Mouse (Mus musculus): ENCODE measurements at regions not wholly inside any gene's neighbourhood (a gene's known extent, or its start where the extent isn't known, plus 50 kb on each side); places are given as distances from the start of the nearest gene placed in this dataset.

DNA sequence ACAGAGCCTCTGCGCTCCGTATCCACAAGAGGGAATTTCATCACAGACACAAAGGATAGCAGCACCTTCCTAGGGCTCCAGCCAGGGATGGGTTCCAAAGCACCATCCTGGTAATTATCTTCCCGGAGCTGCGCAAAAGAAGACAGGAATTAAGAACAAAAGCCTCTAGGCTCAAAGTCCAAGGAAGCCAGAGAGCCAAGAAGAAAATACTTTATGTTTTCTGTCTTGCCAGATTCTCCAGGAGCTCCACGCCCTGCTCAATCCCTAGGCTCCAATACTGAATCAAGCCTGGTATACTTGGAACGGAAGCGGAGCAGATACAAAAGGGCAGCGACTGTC, 54.4 kb downstream of the Irf2bpl start:
- no peak for DNase-seq (ENCODE audit: low spot score in 2 of 2)

DNA sequence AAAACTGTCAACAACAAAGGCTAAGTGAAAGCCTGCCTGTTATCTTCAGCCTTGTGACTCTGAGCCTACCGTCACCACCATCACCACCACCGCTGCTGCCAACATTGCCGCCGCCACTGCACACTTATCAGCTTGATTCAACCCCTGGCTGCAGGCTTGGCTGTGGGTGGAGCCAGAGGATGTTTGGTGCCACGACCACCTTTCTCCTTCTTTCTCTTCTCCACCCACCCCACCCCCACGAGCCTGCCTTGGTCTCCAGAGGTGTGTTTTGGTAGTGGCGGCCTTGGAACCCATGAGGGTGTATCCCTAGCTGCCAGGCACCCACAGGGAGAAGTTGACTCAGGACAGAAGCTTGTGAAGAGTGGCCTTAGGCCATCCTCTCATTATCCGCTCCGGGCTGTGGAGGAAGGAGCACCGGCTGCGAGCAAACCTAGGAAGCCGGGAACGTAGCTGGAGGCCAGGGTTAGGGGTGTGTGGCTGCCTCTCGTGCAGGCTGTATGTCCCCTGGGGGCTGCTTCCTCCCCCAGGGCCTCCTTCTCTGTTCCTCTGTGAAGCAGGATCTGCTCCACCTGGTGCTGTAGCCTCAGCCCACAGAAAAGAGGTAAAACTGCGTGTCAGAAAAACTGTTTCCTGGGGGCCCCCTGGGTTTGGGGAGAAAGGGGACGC, 54.9 kb downstream of the Irf2bpl start:
- DNase-seq (ENCODE audit: low spot score in 2 of 2) = no peak

DNA sequence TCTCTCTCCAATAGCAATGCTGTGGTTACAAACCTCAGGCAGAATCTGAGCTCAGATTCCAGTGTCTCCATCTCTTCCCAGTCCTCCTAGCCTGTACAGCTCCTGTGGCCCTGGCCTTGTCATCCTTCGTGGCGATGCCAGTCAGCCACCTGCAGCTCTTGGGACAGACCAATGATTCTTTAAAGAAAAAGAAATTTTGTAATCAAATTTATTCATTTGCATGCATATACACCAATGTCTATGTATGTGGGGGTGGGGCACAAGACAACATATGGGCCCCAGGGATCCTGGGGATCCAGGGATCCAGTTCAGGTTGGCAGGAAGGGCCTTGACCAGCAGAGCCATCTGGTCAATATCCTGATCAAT, 57.4 kb downstream of the Irf2bpl start:
- no peak for DNase-seq (ENCODE audit: low spot score in 2 of 2)

DNA sequence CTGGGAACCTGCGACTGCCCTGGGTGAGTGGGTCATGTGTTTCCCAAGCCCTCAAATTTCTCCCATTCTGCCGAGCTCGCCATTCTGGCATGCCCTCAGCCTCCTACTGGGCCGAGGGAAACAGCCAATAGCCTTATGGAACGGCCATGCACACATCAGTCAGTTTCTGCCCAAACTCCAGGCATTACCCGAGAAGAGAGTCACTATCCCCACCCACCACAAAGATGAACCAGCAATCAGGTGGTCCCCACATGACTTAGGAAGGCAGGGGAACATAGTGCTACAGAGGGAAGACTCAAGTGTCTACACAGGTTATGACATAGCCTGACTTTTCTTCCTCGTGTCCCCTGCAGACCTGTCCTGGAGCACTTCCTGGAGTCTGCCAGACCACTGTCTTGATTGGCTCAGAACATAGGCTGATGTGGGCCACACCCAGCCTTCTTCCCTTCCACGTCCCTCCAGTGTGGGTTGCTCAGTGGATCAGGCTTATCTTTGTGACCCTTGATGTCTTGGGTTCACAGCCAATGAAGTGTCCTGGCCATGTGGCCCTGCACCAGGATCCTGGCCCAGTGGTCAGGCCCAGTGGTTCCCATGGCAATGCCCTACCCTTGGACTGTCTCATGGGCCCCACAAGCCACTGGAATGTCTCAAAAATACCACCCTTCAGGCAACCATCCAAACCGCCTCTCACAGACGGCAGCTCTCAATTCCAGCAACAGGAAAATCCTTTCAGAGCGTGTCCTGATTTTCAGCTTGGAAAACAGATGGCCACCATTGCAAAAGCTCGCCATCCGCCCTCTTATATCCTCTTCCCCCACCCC, 58.0 kb downstream of the Irf2bpl start:
- DNase-seq (ENCODE audit: low spot score in 2 of 2) = peak in 1 of 2 experiments; percentile 23

DNA sequence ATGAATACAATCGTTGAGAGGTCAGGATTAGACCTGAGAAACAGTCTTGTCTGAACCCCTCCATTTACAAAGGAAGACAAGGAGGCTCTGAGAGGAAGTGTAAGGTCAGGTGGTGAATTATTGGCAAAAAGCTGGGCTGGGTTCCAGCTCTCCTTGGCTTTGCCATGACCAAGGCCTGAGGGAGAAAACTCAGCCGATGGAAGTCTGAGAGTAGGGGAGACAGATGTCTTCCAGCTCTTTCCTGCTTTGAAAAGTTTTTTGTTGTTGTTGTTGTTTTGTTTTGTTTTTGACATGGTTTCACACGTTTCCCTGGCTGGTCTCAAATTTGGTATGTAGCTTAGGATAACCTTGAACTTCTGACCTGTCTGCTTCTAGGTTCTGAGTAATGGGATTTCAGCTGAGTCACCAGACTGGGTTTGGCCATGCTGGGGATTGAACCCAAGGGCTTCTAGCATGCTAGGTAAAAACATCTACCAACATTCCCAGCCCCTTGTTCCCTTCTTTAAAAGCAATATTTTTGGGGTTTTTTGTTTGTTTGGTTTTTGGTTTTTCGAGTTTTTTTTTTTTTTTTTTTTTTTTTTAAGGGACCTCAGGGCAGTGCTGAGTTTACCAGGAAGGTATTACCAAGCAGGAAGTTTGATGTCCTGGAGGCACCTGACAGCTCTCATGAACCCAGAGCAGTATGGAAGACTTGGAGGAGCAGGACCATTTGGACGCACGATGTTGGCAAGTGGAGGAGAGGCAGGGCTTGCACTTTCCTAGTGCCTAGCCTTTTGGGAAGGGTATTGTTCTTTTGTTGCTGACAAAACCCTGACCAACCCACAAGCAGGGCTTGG, 58.8 kb downstream of the Irf2bpl start:
- DNase-seq (ENCODE audit: low spot score in 2 of 2) = no peak

DNA sequence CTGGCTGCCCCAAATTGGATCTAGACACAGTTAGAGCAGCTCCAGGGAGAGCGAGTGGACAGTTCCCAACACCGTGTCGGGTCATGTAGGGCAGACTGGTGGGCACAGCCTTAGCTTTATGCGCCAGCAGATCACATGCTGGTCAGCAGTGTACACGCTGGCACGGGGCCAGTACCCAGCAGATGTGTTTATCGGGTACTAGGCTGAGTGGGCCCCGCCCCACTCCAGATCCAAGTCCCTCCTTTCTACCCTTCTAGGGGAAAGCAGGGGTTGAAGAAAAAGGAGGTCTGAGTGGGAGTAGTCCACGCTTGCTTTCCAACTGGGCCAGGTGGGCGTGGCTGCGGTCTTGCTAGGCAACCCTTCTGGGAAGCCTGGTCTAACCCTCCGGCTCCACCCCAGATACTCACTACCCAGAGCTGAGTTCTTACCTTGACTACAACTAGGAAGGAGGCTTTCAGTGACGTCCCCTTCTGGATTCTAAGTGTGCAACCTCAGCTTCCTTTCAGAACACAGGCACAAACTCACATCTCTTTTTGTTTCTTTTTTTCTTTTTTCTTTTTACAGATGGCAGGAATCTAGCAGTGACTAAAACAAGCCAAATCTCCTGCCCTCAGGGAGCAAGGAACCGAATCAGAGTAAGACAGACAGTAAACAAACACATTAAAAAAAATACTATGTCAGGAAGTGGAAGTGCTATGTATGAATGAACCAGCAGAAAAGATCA, 59.6 kb downstream of the Irf2bpl start:
- DNase-seq (ENCODE audit: low spot score in 2 of 2) = peak; percentile 83 to 87

DNA sequence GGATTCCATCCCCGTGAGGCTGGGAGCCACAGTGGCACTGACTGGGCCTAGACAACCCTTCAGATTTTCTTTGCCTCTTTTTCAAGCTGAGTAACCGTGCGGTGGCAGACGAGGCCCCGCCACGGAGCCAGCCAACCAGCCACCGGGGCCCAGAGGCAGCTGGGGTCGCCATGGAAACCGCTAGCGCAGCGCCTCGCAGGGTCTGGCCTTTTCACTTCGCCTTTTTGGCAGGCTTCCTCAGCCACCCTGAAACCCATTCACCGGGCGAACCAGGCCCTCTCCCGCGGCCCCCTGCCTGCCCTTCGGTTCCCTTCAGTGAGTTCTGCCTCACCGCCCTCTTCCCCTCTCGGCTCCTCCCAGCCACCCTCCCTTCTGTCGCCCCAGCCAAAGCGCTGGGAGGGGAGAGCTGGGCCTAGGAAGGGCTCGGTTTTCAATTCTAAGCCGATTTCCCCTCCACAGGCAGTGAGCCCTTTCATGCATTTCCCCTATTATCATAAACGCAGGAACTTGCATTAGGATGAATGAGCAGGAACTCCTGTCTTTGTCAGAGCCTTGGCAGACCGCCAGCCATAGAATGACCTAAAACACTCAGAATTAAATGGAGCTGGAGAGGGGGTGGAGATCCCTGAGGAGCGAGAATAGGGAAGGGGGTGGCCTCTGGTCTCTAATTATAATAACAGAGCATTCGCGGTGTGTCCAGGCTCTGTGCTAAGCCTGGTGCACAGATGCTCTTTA, 60.6 kb downstream of the Irf2bpl start:
- DNase-seq (ENCODE audit: low spot score in 2 of 2) = peak; percentile 75 to 81

DNA sequence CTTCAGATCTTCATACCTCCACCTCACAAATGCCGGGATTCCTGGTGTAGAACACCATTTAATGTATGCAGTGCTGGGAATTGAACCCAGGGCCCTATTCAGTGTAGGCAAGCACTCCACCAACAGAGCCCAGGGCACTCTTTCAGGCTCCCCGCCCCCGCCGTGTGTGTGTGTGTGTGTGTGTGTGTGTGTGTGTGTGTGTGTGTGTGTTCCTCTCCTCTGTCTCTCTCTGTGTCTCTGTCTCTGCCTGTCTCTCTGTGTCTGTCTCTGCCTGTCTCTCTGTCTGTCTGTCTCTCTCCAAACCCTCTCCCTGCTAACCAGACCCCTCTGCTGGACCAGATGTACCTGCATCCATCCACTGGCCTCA, 61.1 kb downstream of the Irf2bpl start:
- DNase-seq (ENCODE audit: low spot score in 2 of 2) = no peak

DNA sequence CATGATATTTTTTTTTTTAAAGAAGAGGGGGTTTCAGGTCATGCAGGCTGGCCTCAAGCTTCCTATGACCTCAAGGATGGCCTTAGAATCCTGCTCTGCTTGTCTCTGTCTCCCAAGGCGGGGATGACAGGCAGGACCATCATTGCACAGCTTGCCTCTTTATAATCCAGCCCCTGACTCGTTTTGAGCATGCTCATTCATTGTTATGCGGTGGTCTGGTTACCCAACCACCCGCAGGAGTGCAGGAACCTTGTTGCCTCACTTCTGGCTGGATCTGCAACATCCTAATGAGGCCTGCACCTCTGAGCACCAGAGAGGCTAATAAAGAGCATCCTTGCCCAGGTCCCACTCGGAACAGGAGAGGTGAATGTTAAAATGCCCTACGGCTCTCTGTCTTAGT, 63.4 kb downstream of the Irf2bpl start:
- no peak for DNase-seq (ENCODE audit: low spot score in 2 of 2)

DNA sequence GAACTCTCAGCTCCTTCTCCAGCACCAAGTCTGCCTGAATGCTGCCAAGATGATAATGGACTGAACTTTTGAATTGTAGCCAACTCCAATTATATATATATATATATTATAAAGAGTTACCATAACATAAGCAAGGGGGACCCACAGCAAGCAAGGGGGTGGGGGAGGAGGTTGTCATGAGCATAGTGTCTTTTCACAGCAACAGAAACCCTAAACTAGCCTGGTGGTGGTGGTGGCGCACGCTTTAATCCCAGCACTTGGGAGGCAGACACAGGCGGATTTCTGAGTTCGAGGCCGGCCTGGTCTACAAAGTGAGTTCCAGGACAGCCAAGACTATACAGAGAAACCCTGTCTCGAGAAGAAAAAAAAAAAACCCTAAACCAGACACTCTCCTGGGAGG, 65.0 kb downstream of the Irf2bpl start:
- DNase-seq (ENCODE audit: low spot score in 2 of 2) = no peak

DNA sequence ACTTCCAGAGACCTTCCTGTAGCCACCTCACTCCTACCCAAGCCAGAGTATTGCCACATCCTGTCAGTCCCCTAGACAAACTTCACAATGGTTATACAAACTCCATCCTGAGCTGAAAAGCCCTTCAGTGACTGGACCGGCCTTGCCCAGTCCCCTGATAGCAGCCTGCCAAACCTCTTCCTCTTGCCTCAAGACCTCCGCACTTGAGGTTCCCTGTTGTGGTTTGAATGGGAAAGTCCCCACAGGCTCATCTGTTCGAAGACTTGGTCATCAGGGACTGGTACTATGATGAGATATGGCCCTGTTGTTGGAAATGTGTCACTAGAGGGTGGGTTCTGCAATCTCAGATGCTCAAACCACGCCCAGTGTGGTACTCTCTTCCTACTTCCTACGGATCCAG, 65.4 kb downstream of the Irf2bpl start:
- DNase-seq (ENCODE audit: low spot score in 2 of 2) = no peak

DNA sequence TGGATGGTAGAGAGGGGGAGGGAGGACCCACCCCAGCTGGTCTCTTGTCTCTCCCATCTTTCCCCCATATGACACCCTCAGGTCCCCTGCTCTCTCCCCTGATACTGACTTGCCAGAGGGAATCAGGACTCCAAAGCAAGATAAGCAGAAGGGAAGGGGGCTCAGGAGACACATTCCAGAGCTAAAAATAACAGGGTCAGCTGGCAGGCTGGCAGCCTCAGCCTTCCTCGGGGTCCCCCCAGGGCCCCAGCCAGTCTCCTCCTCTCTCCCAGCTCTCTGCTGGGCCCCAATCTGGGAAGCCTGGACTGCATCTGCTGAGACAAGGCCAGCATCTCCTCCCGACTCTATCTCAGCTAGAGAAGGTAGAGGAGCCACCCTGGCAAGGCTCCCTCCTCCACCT, 66.4 kb downstream of the Irf2bpl start:
- DNase-seq (ENCODE audit: low spot score in 2 of 2) = no peak

DNA sequence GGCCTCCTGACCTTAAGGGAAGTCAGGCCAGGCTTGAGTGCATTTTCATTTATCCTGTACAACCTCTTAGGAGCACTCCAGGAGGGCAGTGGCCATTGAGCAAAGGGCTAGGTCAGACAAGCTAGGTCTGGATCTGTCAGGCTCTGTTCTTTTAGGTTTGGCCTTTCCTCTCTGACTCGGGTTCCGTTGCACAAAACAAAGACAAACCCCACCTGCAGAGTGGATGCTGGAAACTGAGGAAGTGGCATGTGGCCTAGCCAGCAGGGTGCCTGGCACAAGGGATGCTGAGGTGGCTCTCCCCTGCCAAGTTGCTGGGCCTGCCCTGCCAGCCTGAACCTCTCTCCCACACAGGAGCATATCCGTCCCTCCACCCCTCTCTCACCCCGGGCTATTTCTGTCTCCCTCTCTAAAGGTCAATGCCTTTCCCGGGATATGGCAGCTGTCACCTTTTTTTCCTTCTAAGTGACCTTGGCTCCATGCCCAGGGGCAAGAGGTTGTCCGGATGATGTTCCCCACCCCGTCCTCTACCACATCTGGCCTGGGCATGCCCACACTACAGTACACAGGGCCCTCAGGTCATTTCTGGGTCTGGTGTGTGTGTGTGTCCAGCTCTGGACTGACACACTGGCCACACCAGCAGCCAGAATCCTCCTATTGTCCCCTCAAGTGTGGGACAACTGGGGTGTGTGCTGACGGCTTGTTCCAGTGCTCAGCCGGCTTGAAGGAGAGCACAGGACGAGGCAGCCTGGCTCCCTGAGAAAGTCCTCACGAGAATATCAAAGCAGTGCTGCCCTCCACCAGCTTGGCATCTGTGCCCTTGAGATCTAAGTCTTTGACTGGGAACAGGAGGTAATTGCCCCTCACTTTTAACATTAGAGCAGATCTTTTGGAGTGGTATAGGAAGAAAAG, 67.6 kb downstream of the Irf2bpl start:
- peak; percentile 73 to 83 for DNase-seq (ENCODE audit: low spot score in 2 of 2)

DNA sequence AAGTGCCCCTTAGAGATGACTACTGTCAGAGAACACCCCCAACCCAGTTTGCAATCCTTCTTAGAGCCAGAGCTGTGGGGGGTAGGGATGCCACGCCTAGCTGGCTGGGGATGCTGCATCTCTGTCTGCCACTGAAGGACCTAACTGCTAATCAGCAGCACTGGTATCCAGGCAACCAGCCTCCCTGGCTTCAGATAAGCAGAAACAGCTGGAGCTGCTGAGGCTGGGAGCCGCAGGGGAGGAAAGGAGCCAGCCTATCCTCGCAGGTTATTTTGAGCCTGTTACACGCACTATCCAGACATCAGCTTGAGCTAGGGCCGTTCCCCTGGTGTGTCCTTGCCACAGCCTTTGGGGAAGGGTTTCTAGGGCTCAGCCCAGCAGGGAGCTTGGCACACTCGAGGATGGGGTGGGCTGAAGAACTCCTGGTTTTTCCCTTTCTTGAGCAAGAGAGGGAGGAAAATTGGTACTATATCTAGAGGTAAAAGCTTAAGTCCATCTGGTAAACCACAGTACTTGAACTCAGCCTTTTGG, 68.4 kb downstream of the Irf2bpl start:
- peak; percentile 65 to 83 for DNase-seq (ENCODE audit: low spot score in 2 of 2)

DNA sequence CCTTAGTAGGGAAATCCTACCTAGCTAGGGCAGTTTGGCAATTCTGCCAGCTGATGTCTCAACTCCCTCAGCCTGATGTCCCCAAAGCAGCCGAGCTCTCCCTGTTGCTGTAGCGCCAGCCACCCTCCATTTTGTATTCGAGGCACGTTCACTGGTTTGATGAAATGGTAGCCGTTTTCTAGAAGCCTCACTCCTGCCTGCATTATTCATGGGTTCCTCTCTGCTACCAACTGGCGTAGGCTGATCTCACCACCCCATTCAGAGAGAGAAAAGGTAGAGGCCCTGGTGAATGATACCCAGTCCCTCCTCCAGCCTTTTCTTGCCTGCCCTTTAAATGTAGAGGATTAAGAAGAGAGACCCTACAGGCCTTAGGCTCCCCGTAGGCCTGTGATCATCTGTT, 69.9 kb downstream of the Irf2bpl start:
- DNase-seq (ENCODE audit: low spot score in 2 of 2) = no peak

Measured in gastrocnemius, adult 8-10 months (tissue).